ENCODE assay signal across 17 mouse cellular contexts in genomic region chr11:46443152-46443551, GRCm38 (mm10). TPM values are rescaled to one million over a fixed set of nuclear protein-coding genes. Genes with fewer than 3 reads are reported as not detected.
DNase-seq lines count a peak whose midpoint lies in the region; ATAC-seq and TF ChIP-seq lines count a peak whose summit lies in the region.
"Had no signal": no experiment of that assay in that cellular context is flagged by ENCODE, and none has a peak within 500 bp of the region (broad histone marks: within the 10 kb centered on the region; RNA-seq: fewer than 3 reads in every experiment).

No protein-coding gene starts in this region.

- no peak overlapping the region for H3K4me3 ChIP-seq in layer of hippocampus, adult 2 months
- H3K4me3 ChIP-seq: intestine, embryonic 15.5 days; limb, embryonic 12.5 days had no signal

- intact Hi-C loops in left cerebral cortex, postnatal 36 days (cut with DNase I) = no loop called here

- no peak for DNase-seq in layer of hippocampus, adult 2 months (ENCODE audit: low spot score in 2 of 2)
- no peak for DNase-seq in layer of hippocampus, postnatal 25 days (ENCODE audit: extremely low spot score in 1 of 2, low spot score in 1 of 2)
- DNase-seq in 416B (ENCODE audit: low read depth) = peak; percentile 75
- no peak for DNase-seq in right cerebral cortex, postnatal 25 days
- no peak for DNase-seq in left cerebral cortex, postnatal 36 days (ENCODE audit: low spot score in 2 of 2)
- no peak for DNase-seq in left cerebral cortex, adult 11 months (ENCODE audit: low spot score)
- DNase-seq: adrenal gland, adult 2 months; gastrocnemius, postnatal 25 days had no signal

- peak; percentile 28 for ATAC-seq in CD4-positive, CD25-positive, alpha-beta regulatory T cell, adult 4 months
- peak; percentile 62 for ATAC-seq in granulocyte monocyte progenitor cell, adult 5-6 weeks (replicated peaks; ENCODE audit: poor library complexity, severe bottlenecking)
- ATAC-seq: intestine, embryonic 15.5 days had no signal

- no peak overlapping the region for H3K27ac ChIP-seq in layer of hippocampus, adult 2 months
- H3K27ac ChIP-seq: intestine, embryonic 15.5 days; limb, embryonic 12.5 days; macrophage had no signal

- TF ChIP-seq CTCF in layer of hippocampus, adult 2 months (conservative IDR thresholded peaks at IDR 0.05) = peak; percentile 62

RNA-seq across cellular contexts. Expression of gene Med7, which starts 6.4 kb away (rescaled TPM):
- 10 to 100 TPM; 34.4 to 36.1 TPM for total RNA-seq in layer of hippocampus, adult 2 months (2021)
- 10 to 100 TPM; 32.7 to 34.8 TPM for total RNA-seq in layer of hippocampus, postnatal 25 days (2021)
- 10 to 100 TPM; 32.6 to 42.0 TPM for polyA plus RNA-seq in CD4-positive, CD25-positive, alpha-beta regulatory T cell, adult 4 months (2017; shearing (Covaris generic))
- 26.5 and 58.6 TPM in 2 replicates for total RNA-seq in granulocyte monocyte progenitor cell, adult 5-6 weeks (2014; fragmentation: Nextera tagmentation)
- total RNA-seq in granulocyte monocyte progenitor cell, adult 5-6 weeks (2017) = 16.6 and 17.4 TPM in 2 replicates
- 10 to 100 TPM; 26.4 to 28.8 TPM for total RNA-seq in left cerebral cortex, postnatal 36 days (2021)

RNA-seq across cellular contexts. Expression of gene Havcr2, which starts 11.6 kb away (rescaled TPM):
- 1 to 10 TPM; 2.2 to 2.8 TPM for total RNA-seq in layer of hippocampus, adult 2 months (2021)
- total RNA-seq in layer of hippocampus, postnatal 25 days (2021) = 1 to 10 TPM; 2.3 to 2.7 TPM
- 1 to 10 TPM; 2.8 to 3.3 TPM for polyA plus RNA-seq in CD4-positive, CD25-positive, alpha-beta regulatory T cell, adult 4 months (2017; shearing (Covaris generic))
- 0.28 TPM in 1 of 2 replicates, not detected in the other for total RNA-seq in granulocyte monocyte progenitor cell, adult 5-6 weeks (2014; fragmentation: Nextera tagmentation)
- total RNA-seq in granulocyte monocyte progenitor cell, adult 5-6 weeks (2017) = 0.05 and 0.56 TPM in 2 replicates
- 1 to 10 TPM; 2.5 to 2.6 TPM for total RNA-seq in left cerebral cortex, postnatal 36 days (2021)
- total RNA-seq: gastrocnemius, postnatal 25 days had no signal
- polyA plus RNA-seq: embryonic facial prominence, embryonic 11.5 days; limb, embryonic 12.5 days had no signal

RNA-seq across cellular contexts. Expression of gene Fam71b, which starts 46.8 kb away (rescaled TPM):
- total RNA-seq in layer of hippocampus, adult 2 months (2021) = not detected
- total RNA-seq in layer of hippocampus, postnatal 25 days (2021) = not detected
- under 1 TPM in 1 of 2 experiments, not detected in 1; 0.28 TPM for polyA plus RNA-seq in CD4-positive, CD25-positive, alpha-beta regulatory T cell, adult 4 months (2017; shearing (Covaris generic))
- 1.6 TPM in 1 of 2 replicates, not detected in the other for total RNA-seq in granulocyte monocyte progenitor cell, adult 5-6 weeks (2014; fragmentation: Nextera tagmentation)
- not detected in 2 replicates for total RNA-seq in granulocyte monocyte progenitor cell, adult 5-6 weeks (2017)
- not detected for total RNA-seq in left cerebral cortex, postnatal 36 days (2021)
- total RNA-seq: adrenal gland, adult 2 months; gastrocnemius, postnatal 25 days; layer of hippocampus, adult 18-20 months had no signal
- polyA plus RNA-seq: adrenal gland, adult 2 months; embryonic facial prominence, embryonic 11.5 days; forebrain, embryonic 11.5 days; heart, postnatal 0 days; intestine, embryonic 15.5 days; limb, embryonic 12.5 days; macrophage had no signal

RNA-seq across cellular contexts. Expression of gene Itk, which starts 53.8 kb away (rescaled TPM):
- total RNA-seq in layer of hippocampus, adult 2 months (2021) = under 1 TPM; 0.27 to 0.38 TPM
- total RNA-seq in layer of hippocampus, postnatal 25 days (2021) = under 1 TPM; 0.37 to 0.42 TPM
- 100 to 1,000 TPM; 152 to 211 TPM for polyA plus RNA-seq in CD4-positive, CD25-positive, alpha-beta regulatory T cell, adult 4 months (2017; shearing (Covaris generic))
- total RNA-seq in granulocyte monocyte progenitor cell, adult 5-6 weeks (2014; fragmentation: Nextera tagmentation) = 0.28 TPM in 1 of 2 replicates, not detected in the other
- total RNA-seq in granulocyte monocyte progenitor cell, adult 5-6 weeks (2017) = 0.21 and 0.26 TPM in 2 replicates
- total RNA-seq in left cerebral cortex, postnatal 36 days (2021) = under 1 TPM; 0.25 to 0.52 TPM
- polyA plus RNA-seq: embryonic facial prominence, embryonic 11.5 days; heart, postnatal 0 days; limb, embryonic 12.5 days had no signal
